ENCODE assay signal across 20 mouse cellular contexts in the genomic region with DNA sequence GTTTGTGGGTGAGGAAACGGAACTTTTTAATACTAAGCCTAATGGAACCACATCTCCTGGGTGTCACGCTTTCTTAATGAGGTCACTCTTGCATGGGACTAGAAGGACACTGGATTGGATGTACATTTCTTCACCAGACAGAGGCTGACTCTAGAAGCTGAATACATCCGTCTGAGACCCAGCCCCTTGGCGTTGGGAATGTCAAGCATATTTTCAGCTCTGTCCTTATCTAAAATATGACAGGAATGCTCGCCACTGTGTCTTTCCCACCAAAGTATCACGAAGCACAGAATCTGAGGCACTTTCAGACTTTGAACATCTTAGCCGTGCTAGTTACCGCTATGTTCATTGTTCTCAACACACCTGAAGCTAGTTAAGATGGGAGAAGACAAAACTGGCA. TPM values are rescaled to one million over a fixed set of nuclear protein-coding genes. Genes with fewer than 3 reads are reported as not detected.
A peak's percentile ranks its signal among the peaks of the same experiment; 100 is the strongest.
DNase-seq lines count a peak whose midpoint lies in the region; ATAC-seq lines count a peak whose summit lies in the region.
"Had no signal": no experiment of that assay in that cellular context is flagged by ENCODE, and none has a peak within 500 bp of the region (broad histone marks: within the 10 kb centered on the region; RNA-seq: fewer than 3 reads in every experiment).

No protein-coding gene starts in this region.

- H3K4me3 ChIP-seq in heart, embryonic 12.5 days: no peak overlapping the region
- H3K4me3 ChIP-seq in heart, embryonic 16.5 days (ENCODE audit: low read length): no peak overlapping the region; the same call in 1 of the 2 replicates
- no peak overlapping the region for H3K4me3 ChIP-seq in lung, embryonic 15.5 days
- H3K4me3 ChIP-seq: embryonic facial prominence, embryonic 13.5 days; forebrain, embryonic 12.5 days; hindbrain, embryonic 10.5 days; intestine, embryonic 15.5 days had no signal

- ATAC-seq in heart, embryonic 12.5 days (ENCODE audit: insufficient number of reproducible peaks, low FRiP score): no peak
- peak; percentile 58 for ATAC-seq in heart, embryonic 16.5 days (replicated peaks; ENCODE audit: extremely low read depth, insufficient read depth, low FRiP score)
- ATAC-seq in lung, embryonic 15.5 days (ENCODE audit: borderline replicate concordance, extremely low read depth, low FRiP score, low TSS enrichment): peak; percentile 71; the same call in 1 of the 2 replicates
- ATAC-seq: forebrain, embryonic 16.5 days; intestine, embryonic 15.5 days had no signal

- H3K4me1 ChIP-seq in heart, embryonic 12.5 days (replicated peaks): peaks cover 48% of the 10 kb centered on the region
- peaks cover 23% of the 10 kb centered on the region for H3K4me1 ChIP-seq in heart, embryonic 16.5 days (ENCODE audit: control insufficient read depth, insufficient read depth, low read length)
- peaks cover 32% of the 10 kb centered on the region for H3K4me1 ChIP-seq in lung, embryonic 15.5 days
- H3K4me1 ChIP-seq: forebrain, embryonic 12.5 days; intestine, embryonic 15.5 days had no signal

- H3K9ac ChIP-seq in heart, embryonic 12.5 days: no peak overlapping the region
- H3K9ac ChIP-seq in heart, embryonic 16.5 days (ENCODE audit: low read length): no peak overlapping the region
- no peak overlapping the region for H3K9ac ChIP-seq in lung, embryonic 15.5 days
- H3K9ac ChIP-seq: embryonic facial prominence, embryonic 13.5 days; forebrain, embryonic 12.5 days; hindbrain, embryonic 14.5 days; intestine, embryonic 15.5 days had no signal

- peak overlapping the region; percentile 67 for H3K27ac ChIP-seq in heart, embryonic 12.5 days (ENCODE audit: poor library complexity, severe bottlenecking)
- H3K27ac ChIP-seq in heart, embryonic 16.5 days (ENCODE audit: low read length): peak overlapping the region; percentile 82
- H3K27ac ChIP-seq in lung, embryonic 15.5 days: 0 out of 2 replicates have a peak overlapping the region, but pooled peaks have one; percentile 0
- H3K27ac ChIP-seq: embryonic facial prominence, embryonic 13.5 days; forebrain, embryonic 12.5 days; hindbrain, embryonic 10.5 days; hindbrain, embryonic 14.5 days; intestine, embryonic 15.5 days had no signal

- no peak for DNase-seq in heart, postnatal 14 days
- no peak for DNase-seq in heart, postnatal 4 days
- no peak for DNase-seq in lung, postnatal 10 days
- peak; percentile 15 for DNase-seq in yolk sac, embryonic 10.5 days (ENCODE audit: low spot score)
- no peak for DNase-seq in right cerebral cortex, postnatal 36 days (ENCODE audit: low spot score in 2 of 2)
- DNase-seq: adrenal gland, adult 2 months; adrenal gland, postnatal 25 days; cerebellum, adult 18-20 months; cerebellum, adult 9-11 months; cerebellum, postnatal 36 days; gastrocnemius, postnatal 10 days had no signal

- intact Hi-C loops in heart, postnatal 14 days (cut with DNase I): no loop called here

- no peaks in the 10 kb centered on the region for H3K27me3 ChIP-seq in heart, embryonic 12.5 days (replicated peaks)
- H3K27me3 ChIP-seq in heart, embryonic 16.5 days (ENCODE audit: control insufficient read depth, insufficient read depth, low read length): no peaks in the 10 kb centered on the region
- no peaks in the 10 kb centered on the region for H3K27me3 ChIP-seq in lung, embryonic 15.5 days
- H3K27me3 ChIP-seq: embryonic facial prominence, embryonic 13.5 days; forebrain, embryonic 12.5 days; intestine, embryonic 15.5 days had no signal

- 27% methylated on average over 8 of the region's 8 CpGs for WGBS in heart, embryonic 12.5 days
- WGBS in heart, embryonic 16.5 days: 20% methylated on average over 8 of the region's 8 CpGs
- 31% methylated on average over 8 of the region's 8 CpGs for WGBS in lung, embryonic 15.5 days

- no peaks in the 10 kb centered on the region for H3K9me3 ChIP-seq in heart, embryonic 12.5 days (replicated peaks)
- no peaks in the 10 kb centered on the region for H3K9me3 ChIP-seq in heart, embryonic 16.5 days (replicated peaks; ENCODE audit: control insufficient read depth, low read length)
- no peaks in the 10 kb centered on the region for H3K9me3 ChIP-seq in lung, embryonic 15.5 days
- H3K9me3 ChIP-seq: embryonic facial prominence, embryonic 13.5 days; forebrain, embryonic 12.5 days; hindbrain, embryonic 10.5 days; intestine, embryonic 15.5 days had no signal

- no peaks in the 10 kb centered on the region for H3K36me3 ChIP-seq in heart, embryonic 12.5 days
- no peaks in the 10 kb centered on the region for H3K36me3 ChIP-seq in heart, embryonic 16.5 days (ENCODE audit: control insufficient read depth, insufficient read depth)
- H3K36me3 ChIP-seq in lung, embryonic 15.5 days: no peaks in the 10 kb centered on the region
- H3K36me3 ChIP-seq: embryonic facial prominence, embryonic 13.5 days; forebrain, embryonic 12.5 days; hindbrain, embryonic 10.5 days; intestine, embryonic 15.5 days had no signal

- peak overlapping the region; percentile 26 for H3K4me2 ChIP-seq in heart, embryonic 12.5 days
- peak overlapping the region; percentile 40 for H3K4me2 ChIP-seq in heart, embryonic 16.5 days (ENCODE audit: low read depth, low read length)
- H3K4me2 ChIP-seq in lung, embryonic 15.5 days: no peak overlapping the region
- H3K4me2 ChIP-seq: embryonic facial prominence, embryonic 13.5 days; forebrain, embryonic 12.5 days; hindbrain, embryonic 14.5 days; intestine, embryonic 15.5 days had no signal

RNA-seq across cellular contexts. Expression of gene Igf1r, which starts 35.7 kb away (rescaled TPM):
- polyA plus RNA-seq in heart, embryonic 12.5 days (2016; fragmentation: Nextera tagmentation; extraction: Ambion mirVana): 25.6 and 27.5 TPM in 2 replicates
- 10 to 100 TPM; 17.9 to 21.3 TPM for total RNA-seq in heart, postnatal 14 days (2021)
- polyA plus RNA-seq in heart, embryonic 16.5 days (2015; fragmentation: Nextera tagmentation; extraction: Ambion mirVana): 16.4 and 18.4 TPM in 2 replicates
- total RNA-seq in heart, postnatal 4 days (2021): 10 to 100 TPM; 53.5 to 58.5 TPM
- 18.6 and 19.6 TPM in 2 replicates for polyA plus RNA-seq in lung, embryonic 15.5 days (2015; fragmentation: Nextera tagmentation; extraction: Ambion mirVana)

Comparison
In these comparisons a context has a peak if more than half of its experiments do, and no peak if none do; other contexts are left out.
1. H3K27ac ChIP-seq: peak in every context shown above with its lines; median percentile 82 in heart, embryonic 16.5 days; 67 in heart, embryonic 12.5 days; 0 in lung, embryonic 15.5 days.